19 mouse cellular contexts compared by ENCODE assay signal in the genomic region with DNA sequence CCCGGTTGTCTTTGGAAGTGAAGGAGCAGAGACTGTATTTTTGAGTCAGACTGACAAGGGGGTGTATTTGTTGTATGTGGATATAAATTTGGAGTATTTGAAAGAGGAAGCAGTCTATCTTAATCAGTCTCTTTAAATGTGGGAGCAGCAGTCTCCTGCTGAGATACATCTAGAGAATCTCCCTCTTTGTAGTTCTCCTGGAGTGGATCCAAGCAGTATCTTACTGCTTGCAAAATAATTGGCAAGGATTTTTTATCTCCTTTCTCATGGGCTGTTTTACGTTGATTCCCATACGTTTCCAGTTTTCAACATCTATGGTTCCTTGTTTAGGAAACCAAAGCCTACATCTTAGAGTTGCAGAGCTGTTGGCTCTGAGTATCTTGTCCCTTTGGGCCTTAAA. TPM values are rescaled to one million over a fixed set of nuclear protein-coding genes. Genes with fewer than 3 reads are reported as not detected.
DNase-seq lines count a peak whose midpoint lies in the region; ATAC-seq and TF ChIP-seq lines count a peak whose summit lies in the region.
"Had no signal": no experiment of that assay in that cellular context is flagged by ENCODE, and none has a peak within 500 bp of the region (broad histone marks: within the 10 kb centered on the region; RNA-seq: fewer than 3 reads in every experiment).

No protein-coding gene starts in this region.

- H3K27ac ChIP-seq in lung, embryonic 14.5 days (ENCODE audit: low read depth) = no peak overlapping the region; the same call in 1 of the 2 replicates
- H3K27ac ChIP-seq in lung, embryonic 16.5 days (ENCODE audit: low read length) = peak overlapping the region; percentile 71
- H3K27ac ChIP-seq: embryonic facial prominence, embryonic 10.5 days; embryonic facial prominence, embryonic 12.5 days; forebrain, embryonic 13.5 days had no signal

- no peak for TF ChIP-seq POLR2A in lung, adult 2 months (IDR thresholded peaks at IDR 0.05; ENCODE audit: borderline replicate concordance, extremely low read depth, low read depth, low read length)

- no peaks in the 10 kb centered on the region for H3K36me3 ChIP-seq in lung, embryonic 14.5 days (ENCODE audit: insufficient read depth)
- H3K36me3 ChIP-seq in lung, embryonic 16.5 days (ENCODE audit: control insufficient read depth, insufficient read depth, low read length) = no peaks in the 10 kb centered on the region
- H3K36me3 ChIP-seq: embryonic facial prominence, embryonic 10.5 days; embryonic facial prominence, embryonic 12.5 days had no signal

- peaks cover 5% of the 10 kb centered on the region; the same call in 1 of the 2 replicates for H3K4me1 ChIP-seq in lung, embryonic 14.5 days (ENCODE audit: insufficient read depth)
- no peaks in the 10 kb centered on the region for H3K4me1 ChIP-seq in lung, adult 2 months (ENCODE audit: control insufficient read depth, insufficient read depth, low read length)
- peaks cover 7% of the 10 kb centered on the region for H3K4me1 ChIP-seq in lung, embryonic 16.5 days (replicated peaks; ENCODE audit: control insufficient read depth, insufficient read depth, low read length)
- H3K4me1 ChIP-seq: embryonic facial prominence, embryonic 10.5 days; embryonic facial prominence, embryonic 12.5 days; forebrain, embryonic 13.5 days had no signal

- no peaks in the 10 kb centered on the region for H3K27me3 ChIP-seq in lung, embryonic 14.5 days (ENCODE audit: insufficient read depth, low read length)
- H3K27me3 ChIP-seq in lung, embryonic 16.5 days (ENCODE audit: control insufficient read depth, insufficient read depth, low read depth, low read length) = no peaks in the 10 kb centered on the region
- H3K27me3 ChIP-seq: embryonic facial prominence, embryonic 12.5 days; forebrain, embryonic 13.5 days had no signal

- no peak for ATAC-seq in lung, embryonic 14.5 days (ENCODE audit: insufficient read depth)
- peak; percentile 51 for ATAC-seq in lung, embryonic 16.5 days (ENCODE audit: low read depth)
- ATAC-seq in inflammation-experienced regulatory T-cells, adult 6 months = no peak
- ATAC-seq: forebrain, embryonic 13.5 days; forebrain, embryonic 16.5 days had no signal

- no peak overlapping the region for H3K9ac ChIP-seq in lung, embryonic 14.5 days
- H3K9ac ChIP-seq in lung, embryonic 16.5 days (ENCODE audit: low read length) = no peak overlapping the region
- H3K9ac ChIP-seq: embryonic facial prominence, embryonic 12.5 days; forebrain, embryonic 13.5 days had no signal

- peak overlapping the region; percentile 14; the same call in 1 of the 2 replicates for H3K4me2 ChIP-seq in lung, embryonic 14.5 days
- no peak overlapping the region for H3K4me2 ChIP-seq in lung, embryonic 16.5 days (ENCODE audit: low read depth, low read length)
- H3K4me2 ChIP-seq: embryonic facial prominence, embryonic 12.5 days; forebrain, embryonic 13.5 days had no signal

- DNase-seq in lung, embryonic 14.5 days = peak; percentile 78
- DNase-seq in lung, adult 2 months = no peak
- no peak for DNase-seq in lung, postnatal 25 days (ENCODE audit: low spot score)
- peak; percentile 20 for DNase-seq in brain, adult 2 months (ENCODE audit: low read depth, low spot score)
- DNase-seq: adrenal gland, adult 2 months; adrenal gland, postnatal 10 days; adrenal gland, postnatal 25 days; cerebellum, adult 11-12 months; cerebellum, adult 2 months; cerebellum, adult 9-10 months; cerebellum, postnatal 10 days; cerebellum, postnatal 25 days had no signal

- 40% methylated on average over 3 of the region's 3 CpGs for WGBS in lung, embryonic 14.5 days
- WGBS in lung, adult 2 months = 52% methylated on average over 3 of the region's 3 CpGs
- WGBS in lung, embryonic 16.5 days = 40% methylated on average over 3 of the region's 3 CpGs

- H3K9me3 ChIP-seq in lung, embryonic 14.5 days (ENCODE audit: low read depth, low read length) = no peaks in the 10 kb centered on the region
- H3K9me3 ChIP-seq in lung, embryonic 16.5 days (ENCODE audit: control insufficient read depth, low read length) = no peaks in the 10 kb centered on the region
- H3K9me3 ChIP-seq: embryonic facial prominence, embryonic 10.5 days; embryonic facial prominence, embryonic 12.5 days; forebrain, embryonic 13.5 days had no signal

- H3K4me3 ChIP-seq in lung, embryonic 14.5 days (ENCODE audit: low read depth, low read length) = no peak overlapping the region
- no peak overlapping the region for H3K4me3 ChIP-seq in lung, adult 2 months (replicated peaks; ENCODE audit: extremely low read depth, low read depth, low read length)
- H3K4me3 ChIP-seq in lung, embryonic 16.5 days (ENCODE audit: low read length) = no peak overlapping the region
- H3K4me3 ChIP-seq: embryonic facial prominence, embryonic 10.5 days; embryonic facial prominence, embryonic 12.5 days; forebrain, embryonic 13.5 days had no signal

- TF ChIP-seq CTCF in lung, embryonic 14.5 days (IDR thresholded peaks at IDR 0.05; ENCODE audit: low read depth) = no peak
- TF ChIP-seq CTCF in lung, adult 2 months (IDR thresholded peaks at IDR 0.05; ENCODE audit: insufficient read depth, low read length) = no peak

RNA-seq across cellular contexts. Expression of a gene that starts 10.1 kb away (rescaled TPM):
- polyA plus RNA-seq in lung, embryonic 14.5 days (2014; fragmentation: Nextera tagmentation; extraction: Ambion mirVana) = 1.4 and 1.6 TPM in 2 replicates
- polyA plus RNA-seq in lung, adult 2 months (2012; rRNA removed) = 0.04 and 0.22 TPM in 2 replicates
- polyA plus RNA-seq in lung, embryonic 16.5 days (2015; fragmentation: Nextera tagmentation; extraction: Ambion mirVana) = 2.2 and 2.6 TPM in 2 replicates
- polyA plus RNA-seq in inflammation-experienced regulatory T-cells, adult 6 months (2017; shearing (Covaris generic)) = not detected
- polyA plus RNA-seq: cerebellum, adult 2 months; embryonic facial prominence, embryonic 10.5 days had no signal

RNA-seq across cellular contexts. Expression of a gene that starts 47.6 kb away (rescaled TPM):
- polyA plus RNA-seq in lung, embryonic 14.5 days (2014; fragmentation: Nextera tagmentation; extraction: Ambion mirVana) = 0.84 and 2.5 TPM in 2 replicates
- not detected in 2 replicates for polyA plus RNA-seq in lung, adult 2 months (2012; rRNA removed)
- 1.1 and 1.4 TPM in 2 replicates for polyA plus RNA-seq in lung, embryonic 16.5 days (2015; fragmentation: Nextera tagmentation; extraction: Ambion mirVana)
- polyA plus RNA-seq in inflammation-experienced regulatory T-cells, adult 6 months (2017; shearing (Covaris generic)) = 1 to 10 TPM in 1 of 3 experiments, under 1 TPM in 2; 0.45 to 2.5 (median 0.51) TPM
- polyA plus RNA-seq: adrenal gland, adult 2 months; C2C12 had no signal

Comparison
In these comparisons a context has a peak if more than half of its experiments do, and no peak if none do; other contexts are left out.
1. DNase-seq: peak in lung, embryonic 14.5 days (single experiment) and brain, adult 2 months (single experiment); none in lung, adult 2 months (single experiment) and lung, postnatal 25 days (single experiment).